Mouse (Mus musculus): ENCODE results near the gene Cutal. TPM values are rescaled to one million over a fixed set of nuclear protein-coding genes. Genes with fewer than 3 reads are reported as not detected.
"Not testable (repeated sequence)": the region's sequence is repeated elsewhere in the genome, so short reads cannot be mapped to it uniquely, and the experiment has no call there.

The Cutal gene
- 0.76 and 1.1 TPM in 2 replicates for polyA plus RNA-seq (2015; fragmentation: Nextera tagmentation; extraction: Ambion mirVana)

DNA sequence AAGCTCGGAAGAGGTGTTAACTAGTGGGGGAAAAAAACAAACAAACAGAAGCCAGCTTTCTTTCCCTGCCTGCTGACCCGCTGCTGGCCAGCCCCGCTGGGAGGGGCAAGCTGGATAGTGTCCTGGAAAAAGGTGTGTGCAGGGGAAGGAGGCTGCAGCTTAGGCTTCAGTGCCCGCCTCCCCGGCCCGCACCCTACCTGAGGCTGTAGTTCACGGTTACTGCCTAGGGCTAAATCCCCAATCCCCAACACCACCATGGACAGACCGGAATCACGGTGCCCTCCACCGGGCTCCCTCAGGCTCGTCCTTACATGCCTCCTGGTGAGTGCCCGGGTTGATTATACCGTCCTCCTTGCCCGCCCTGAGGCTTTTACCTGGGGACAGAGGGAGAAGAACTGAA lies at the start of gene Cutal:
TSS of gene Cutal (plus strand) at position 126 of the 400 bp plus-strand sequence.
- WGBS = 7% methylated on average over 14 of the region's 14 CpGs
- H3K9ac ChIP-seq (ENCODE audit: low read length) = peak within 1 kb of the TSS; percentile 58
- peak within 1 kb of the TSS; percentile 29 for H3K4me3 ChIP-seq (replicated peaks; ENCODE audit: low read length)
- no peaks in the 10 kb centered on the region for H3K36me3 ChIP-seq (ENCODE audit: control insufficient read depth, insufficient read depth, low read length)
- peaks cover 23% of the 10 kb centered on the region for H3K4me1 ChIP-seq (ENCODE audit: control insufficient read depth, insufficient read depth, low read length)
- peaks cover 7% of the 10 kb centered on the region for H3K27me3 ChIP-seq (ENCODE audit: control insufficient read depth, insufficient read depth, low read length)
- H3K9me3 ChIP-seq (replicated peaks; ENCODE audit: control insufficient read depth, low read length) = no peaks in the 10 kb centered on the region
- no peak within 1 kb of the TSS for H3K27ac ChIP-seq (ENCODE audit: low read length)
- no peak for ATAC-seq (ENCODE audit: insufficient read depth, low FRiP score)
- peak within 1 kb of the TSS; percentile 46 for H3K4me2 ChIP-seq (ENCODE audit: low read depth, low read length)

DNA sequence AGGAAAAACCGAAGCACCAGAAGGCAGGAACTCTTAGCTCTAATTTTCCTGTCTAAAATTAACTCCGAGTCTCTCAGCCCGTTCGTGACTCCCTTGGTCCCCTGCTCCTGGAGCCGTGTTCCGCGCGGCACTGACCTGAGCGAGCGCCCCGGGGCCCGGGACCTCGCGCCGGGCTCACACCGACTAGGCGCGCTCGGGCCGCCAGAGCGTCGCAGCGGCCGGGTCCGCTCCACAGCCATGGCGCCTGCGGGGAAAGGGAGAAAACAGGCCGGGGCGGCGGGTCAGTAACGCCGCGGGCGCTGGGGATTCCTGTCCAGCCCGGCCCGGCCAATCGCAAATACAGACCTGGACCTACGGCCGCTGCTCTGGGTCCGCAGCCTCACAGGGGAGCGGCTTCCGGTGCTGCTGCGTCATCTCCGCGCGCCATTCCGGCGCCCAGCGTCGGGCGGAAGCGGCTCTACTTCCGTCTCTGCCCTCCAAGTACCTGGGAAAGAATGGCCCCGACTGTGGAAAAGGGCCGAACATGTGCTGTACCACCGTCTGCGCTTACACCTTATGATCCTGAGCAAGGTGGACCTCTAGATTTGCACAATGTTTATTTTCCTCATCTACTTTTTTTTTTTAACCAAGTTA lies 48.3 kb upstream of the Cutal start, which contains the start of gene Fbxw2:
TSS of gene Fbxw2 (minus strand) at position 485 of the 633 bp plus-strand sequence.
- 1% methylated on average over 57 of the region's 57 CpGs for WGBS
- H3K4me3 ChIP-seq (replicated peaks; ENCODE audit: low read length) = peak within 1 kb of the TSS; percentile 75
- no peaks in the 10 kb centered on the region for H3K9me3 ChIP-seq (replicated peaks; ENCODE audit: control insufficient read depth, low read length)
- ATAC-seq (ENCODE audit: insufficient read depth, low FRiP score) = peak; percentile 99
- peak within 1 kb of the TSS; percentile 74 for H3K27ac ChIP-seq (ENCODE audit: low read length)
- H3K9ac ChIP-seq (ENCODE audit: low read length) = peak within 1 kb of the TSS; percentile 90
- no peaks in the 10 kb centered on the region for H3K27me3 ChIP-seq (ENCODE audit: control insufficient read depth, insufficient read depth, low read length)
- H3K4me2 ChIP-seq (ENCODE audit: low read depth, low read length) = peak within 1 kb of the TSS; percentile 95
- no peaks in the 10 kb centered on the region; the same call in 1 of the 2 replicates for H3K36me3 ChIP-seq (ENCODE audit: control insufficient read depth, insufficient read depth, low read length)
- H3K4me1 ChIP-seq (ENCODE audit: control insufficient read depth, insufficient read depth, low read length) = peaks cover 10% of the 10 kb centered on the region

DNA sequence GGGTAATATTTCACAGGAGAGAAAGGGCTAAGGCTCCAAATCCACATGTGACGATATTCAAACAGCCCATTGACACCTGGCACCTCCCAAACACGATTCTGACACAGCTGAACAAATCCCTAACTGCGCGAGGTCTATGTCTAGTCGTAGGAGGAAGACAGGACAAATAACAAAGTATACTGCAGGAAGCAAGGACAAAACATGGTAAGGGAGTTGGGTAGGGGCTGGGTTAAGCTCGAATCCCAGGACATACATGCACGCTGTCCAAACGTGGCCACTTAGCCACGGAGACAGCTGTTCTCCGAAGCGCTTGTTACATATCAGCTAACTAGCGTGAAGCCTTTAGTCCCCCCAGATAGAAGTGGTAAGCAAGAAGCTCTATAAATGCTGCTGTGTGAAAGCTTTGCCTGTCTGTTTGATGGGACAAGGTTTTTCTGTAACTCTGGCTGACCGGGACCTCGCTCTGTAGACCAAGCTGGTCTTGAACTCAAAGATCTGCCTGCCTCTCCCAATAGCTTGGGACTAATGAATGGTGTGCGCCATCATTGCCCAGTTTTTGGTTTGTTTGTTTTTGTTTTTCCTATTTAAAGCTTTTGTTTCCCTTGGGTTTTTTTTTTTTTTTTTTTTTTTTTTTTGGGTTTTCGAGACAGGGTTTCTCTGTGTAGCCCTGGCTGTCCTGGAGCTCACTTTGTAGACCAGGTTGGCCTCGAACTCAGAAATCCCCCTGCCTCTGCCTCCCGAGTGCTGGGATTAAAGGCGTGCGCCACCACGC lies 47.5 kb upstream of the Cutal start:
- Histone ChIP-seq H3K9me3 (replicated peaks; ENCODE audit: control insufficient read depth, low read length) (no peaks in the 10 kb centered on the region), H3K36me3 (ENCODE audit: control insufficient read depth, insufficient read depth, low read length) (no peaks in the 10 kb centered on the region), H3K9ac (ENCODE audit: low read length) (peak overlapping the region; percentile 90), H3K4me1 (ENCODE audit: control insufficient read depth, insufficient read depth, low read length) (peaks cover 10% of the 10 kb centered on the region), H3K27me3 (ENCODE audit: control insufficient read depth, insufficient read depth, low read length) (no peaks in the 10 kb centered on the region), H3K4me3 (replicated peaks; ENCODE audit: low read length) (peak overlapping the region; percentile 75), H3K4me2 (ENCODE audit: low read depth, low read length) (peak overlapping the region; percentile 95), H3K27ac (ENCODE audit: low read length) (peak overlapping the region; percentile 45)
- WGBS = 33% methylated on average over 20 of the region's 21 CpGs
- no peak for ATAC-seq (ENCODE audit: insufficient read depth, low FRiP score)

DNA sequence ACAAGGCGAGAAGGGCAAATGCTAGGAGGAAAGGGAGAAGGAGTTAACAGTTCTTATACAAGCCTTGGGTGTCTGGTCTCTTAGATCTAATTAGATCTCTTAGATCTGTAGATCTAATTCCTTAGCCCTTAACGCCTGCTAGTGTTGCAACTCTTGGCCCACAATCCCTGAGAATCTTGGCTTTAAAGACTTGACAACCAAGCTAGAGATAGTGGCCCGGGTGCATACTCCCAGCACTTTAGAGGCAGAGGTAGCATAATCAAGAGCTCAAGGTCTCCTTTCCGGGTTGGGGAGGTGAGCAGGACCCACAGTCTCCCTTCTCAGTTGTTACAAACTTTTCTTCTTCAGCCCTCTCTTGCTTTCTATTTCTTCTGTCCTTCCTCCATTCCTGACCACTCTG lies 46.6 kb upstream of the Cutal start:
- H3K4me3 ChIP-seq (replicated peaks; ENCODE audit: low read length) = no peak overlapping the region
- H3K36me3 ChIP-seq (ENCODE audit: control insufficient read depth, insufficient read depth, low read length) = no peaks in the 10 kb centered on the region
- WGBS = 87% methylated on average over 4 of the region's 4 CpGs
- no peak overlapping the region for H3K27ac ChIP-seq (ENCODE audit: low read length)
- H3K4me1 ChIP-seq (ENCODE audit: control insufficient read depth, insufficient read depth, low read length) = peaks cover 10% of the 10 kb centered on the region
- ATAC-seq (ENCODE audit: insufficient read depth, low FRiP score) = no peak
- H3K9me3 ChIP-seq (replicated peaks; ENCODE audit: control insufficient read depth, low read length) = no peaks in the 10 kb centered on the region
- no peak overlapping the region for H3K4me2 ChIP-seq (ENCODE audit: low read depth, low read length)
- no peaks in the 10 kb centered on the region for H3K27me3 ChIP-seq (ENCODE audit: control insufficient read depth, insufficient read depth, low read length)
- no peak overlapping the region for H3K9ac ChIP-seq (ENCODE audit: low read length)

DNA sequence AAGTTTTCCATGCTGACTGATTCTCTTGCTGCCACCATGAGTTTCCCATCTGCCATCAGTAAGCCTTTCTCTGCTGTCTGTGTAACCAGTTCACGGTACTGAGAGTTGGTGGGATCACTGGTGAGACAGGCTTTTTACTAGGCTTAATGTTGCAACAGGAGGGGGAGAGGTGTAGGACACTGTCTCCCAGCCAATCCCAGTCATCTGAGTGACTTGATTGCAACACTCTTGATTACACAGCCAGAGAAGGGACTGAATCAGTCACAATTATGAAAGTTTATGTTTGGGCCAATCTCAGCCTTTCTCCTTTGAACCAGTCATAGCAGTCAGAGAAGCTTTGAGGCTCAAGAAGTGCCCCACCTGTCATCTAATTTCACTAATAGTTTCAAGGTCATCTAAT lies 46.2 kb upstream of the Cutal start:
- Histone ChIP-seq H3K4me1 (ENCODE audit: control insufficient read depth, insufficient read depth, low read length) (peaks cover 10% of the 10 kb centered on the region), H3K4me2 (ENCODE audit: low read depth, low read length) (no peak overlapping the region), H3K4me3 (replicated peaks; ENCODE audit: low read length) (no peak overlapping the region), H3K9me3 (replicated peaks; ENCODE audit: control insufficient read depth, low read length) (no peaks in the 10 kb centered on the region), H3K9ac (ENCODE audit: low read length) (no peak overlapping the region), H3K27ac (ENCODE audit: low read length) (no peak overlapping the region), H3K27me3 (ENCODE audit: control insufficient read depth, insufficient read depth, low read length) (no peaks in the 10 kb centered on the region), H3K36me3 (ENCODE audit: control insufficient read depth, insufficient read depth, low read length) (no peaks in the 10 kb centered on the region)
- WGBS = 73% methylated on average over 1 of the region's 1 CpGs
- no peak for ATAC-seq (ENCODE audit: insufficient read depth, low FRiP score)

DNA sequence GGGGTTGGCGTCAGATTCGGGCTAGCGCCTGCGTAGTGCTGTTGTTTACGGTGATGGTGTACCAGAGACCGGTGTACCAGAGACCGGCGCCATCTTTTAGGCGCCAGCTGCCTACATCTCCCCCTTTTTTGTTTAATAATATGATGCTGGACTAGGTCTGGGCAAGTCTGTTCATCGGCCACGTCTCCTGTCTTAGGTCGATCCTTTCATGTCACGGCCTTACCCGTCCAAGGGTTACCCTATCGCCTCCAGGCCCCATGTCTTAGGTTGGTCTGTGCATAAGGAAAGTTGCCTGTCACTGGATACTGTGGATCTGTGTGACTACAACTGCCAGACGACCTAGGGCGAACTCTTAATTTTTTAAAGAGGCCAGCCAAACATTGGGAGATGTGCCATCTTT lies 44.1 kb upstream of the Cutal start:
- not testable (repeated sequence) for H3K9ac ChIP-seq (ENCODE audit: low read length); H3K4me2 ChIP-seq (ENCODE audit: low read depth, low read length); ATAC-seq (ENCODE audit: insufficient read depth, low FRiP score); H3K9me3 ChIP-seq (replicated peaks; ENCODE audit: control insufficient read depth, low read length); H3K36me3 ChIP-seq (ENCODE audit: control insufficient read depth, insufficient read depth, low read length); H3K4me3 ChIP-seq (replicated peaks; ENCODE audit: low read length); H3K27ac ChIP-seq (ENCODE audit: low read length); H3K4me1 ChIP-seq (ENCODE audit: control insufficient read depth, insufficient read depth, low read length); H3K27me3 ChIP-seq (ENCODE audit: control insufficient read depth, insufficient read depth, low read length)
- WGBS = 94% methylated on average over 17 of the region's 17 CpGs

DNA sequence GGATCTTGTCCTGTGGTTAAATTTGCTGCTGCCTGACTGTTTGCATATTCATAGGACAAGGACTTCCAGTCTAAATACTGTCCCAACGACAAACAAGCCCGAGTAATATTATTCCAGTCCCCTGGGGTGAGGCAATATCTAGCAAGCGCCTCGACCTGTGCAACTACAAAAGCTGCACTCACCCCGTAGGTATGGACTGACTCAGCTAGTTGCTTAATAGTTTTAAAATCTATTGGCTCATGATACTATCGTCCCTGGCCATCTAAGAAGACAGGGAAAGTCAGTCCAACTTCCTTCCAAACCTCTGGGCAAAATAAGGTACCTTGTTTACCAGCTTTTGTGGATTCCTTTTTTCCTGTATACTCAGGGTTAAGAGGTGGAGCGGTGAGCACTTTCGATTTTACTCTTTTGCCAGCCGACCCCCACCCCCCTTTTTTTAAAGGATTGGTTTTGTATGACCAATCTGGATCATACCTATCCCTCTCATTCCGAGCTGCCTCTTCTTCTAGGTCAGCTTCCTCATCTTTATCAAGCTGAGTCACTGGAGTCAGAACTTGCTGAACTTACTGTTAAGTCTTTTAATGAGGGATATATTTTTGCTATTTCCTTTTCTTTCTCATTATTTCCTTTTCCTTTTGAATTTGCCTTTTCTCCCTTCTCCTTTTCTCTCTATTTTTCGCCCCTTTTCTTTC lies 41.3 kb upstream of the Cutal start, which contains the start of gene Gm34653:
TSS of gene Gm34653 (plus strand) at position 242 of the 692 bp plus-strand sequence.
- not testable (repeated sequence) for H3K9ac ChIP-seq (ENCODE audit: low read length); H3K36me3 ChIP-seq (ENCODE audit: control insufficient read depth, insufficient read depth, low read length); H3K27ac ChIP-seq (ENCODE audit: low read length); H3K4me3 ChIP-seq (replicated peaks; ENCODE audit: low read length); H3K4me2 ChIP-seq (ENCODE audit: low read depth, low read length); H3K27me3 ChIP-seq (ENCODE audit: control insufficient read depth, insufficient read depth, low read length); H3K4me1 ChIP-seq (ENCODE audit: control insufficient read depth, insufficient read depth, low read length); H3K9me3 ChIP-seq (replicated peaks; ENCODE audit: control insufficient read depth, low read length); ATAC-seq (ENCODE audit: insufficient read depth, low FRiP score)
- 70% methylated on average over 11 of the region's 11 CpGs for WGBS

DNA sequence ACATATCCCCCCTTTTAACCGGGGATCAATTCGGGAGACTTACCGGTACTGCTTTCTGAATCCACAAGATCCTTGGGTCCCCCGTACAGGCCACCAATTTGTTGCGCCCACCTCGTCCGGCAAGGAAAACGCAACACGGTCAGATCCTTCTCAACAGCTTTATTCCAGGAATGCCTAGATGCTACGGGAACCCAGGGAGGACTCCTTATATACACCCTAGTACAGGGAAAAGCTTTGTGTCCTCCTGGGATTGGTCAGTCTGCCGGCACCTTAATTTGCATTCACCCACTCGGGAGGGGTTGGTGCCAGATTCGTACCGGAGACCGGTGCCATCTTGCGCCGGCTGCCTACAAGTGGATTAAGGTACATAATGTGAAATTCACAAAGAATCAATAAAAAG lies 40.6 kb upstream of the Cutal start:
- no peak overlapping the region for H3K4me2 ChIP-seq (ENCODE audit: low read depth, low read length)
- ATAC-seq (ENCODE audit: insufficient read depth, low FRiP score) = no peak
- 83% methylated on average over 17 of the region's 17 CpGs for WGBS

DNA sequence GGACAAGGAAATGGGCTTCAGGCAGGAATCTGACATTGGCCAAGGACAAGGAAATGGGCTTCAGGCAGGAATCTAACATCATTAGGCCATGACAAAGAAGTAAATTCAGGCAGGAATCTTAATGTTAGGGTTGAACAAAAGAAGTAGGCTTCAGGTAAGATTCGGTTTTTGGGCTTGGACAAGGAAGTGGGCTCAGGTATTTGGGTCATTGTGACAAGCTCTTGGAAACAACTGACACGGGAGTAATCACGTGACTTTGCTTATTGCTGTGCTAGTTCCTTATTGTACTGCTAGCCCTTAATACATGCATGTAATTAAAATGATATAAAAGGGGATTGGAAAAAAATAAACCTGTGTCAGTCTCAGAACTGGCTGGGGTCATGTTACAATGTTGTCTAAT lies 38.5 kb upstream of the Cutal start:
- Histone ChIP-seq H3K4me2 (ENCODE audit: low read depth, low read length) (no peak overlapping the region), H3K27ac (ENCODE audit: low read length) (no peak overlapping the region), H3K4me1 (ENCODE audit: control insufficient read depth, insufficient read depth, low read length) (no peaks in the 10 kb centered on the region), H3K9me3 (replicated peaks; ENCODE audit: control insufficient read depth, low read length) (no peaks in the 10 kb centered on the region), H3K4me3 (replicated peaks; ENCODE audit: low read length) (no peak overlapping the region), H3K27me3 (ENCODE audit: control insufficient read depth, insufficient read depth, low read length) (no peaks in the 10 kb centered on the region), H3K9ac (ENCODE audit: low read length) (no peak overlapping the region), H3K36me3 (ENCODE audit: control insufficient read depth, insufficient read depth, low read length) (no peaks in the 10 kb centered on the region)
- ATAC-seq (ENCODE audit: insufficient read depth, low FRiP score) = no peak
- WGBS = 73% methylated on average over 3 of the region's 3 CpGs

More for the DNA sequence above, 40.6 kb upstream of the Cutal start:
- Histone ChIP-seq H3K36me3 (ENCODE audit: control insufficient read depth, insufficient read depth, low read length) (no peaks in the 10 kb centered on the region), H3K4me1 (ENCODE audit: control insufficient read depth, insufficient read depth, low read length) (no peaks in the 10 kb centered on the region), H3K27me3 (ENCODE audit: control insufficient read depth, insufficient read depth, low read length) (no peaks in the 10 kb centered on the region), H3K27ac (ENCODE audit: low read length) (no peak overlapping the region), H3K4me3 (replicated peaks; ENCODE audit: low read length) (no peak overlapping the region), H3K9ac (ENCODE audit: low read length) (no peak overlapping the region), H3K9me3 (replicated peaks; ENCODE audit: control insufficient read depth, low read length) (no peaks in the 10 kb centered on the region)
